Mouse (Mus musculus) right cerebral cortex, postnatal 36 days (tissue): ENCODE results near the gene Dnaic1.
A peak's percentile ranks its signal among the peaks of the same experiment; 100 is the strongest.

Experiments
- DNase-seq, 2 experiments: peaks; one replicate each; pipeline ENCODE4 v3.0.0; 2022; ENCODE audit warnings: low spot score in 2 of 2, mixed read lengths in 1 of 2

Gene Dnaic1

GRCm38 (mm10) chr4:41569411-41569885, at the start of gene Dnaic1, which contains the start of gene Fam219a:
Gene Dnaic1 (plus strand): TSS chr4:41569775.
Gene Fam219a (minus strand): TSS chr4:41569538.
- peak; percentile 98 to 99 for DNase-seq

GRCm38 (mm10) chr4:41520641-41521040, 48.9 kb upstream of the Dnaic1 start:
- no peak for DNase-seq

- no peak for DNase-seq
Measured at GRCm38 (mm10) chr4:41522136-41522535, 47.4 kb upstream of the Dnaic1 start.

- DNase-seq = no peak
Measured at GRCm38 (mm10) chr4:41522788-41523187, 46.8 kb upstream of the Dnaic1 start.

- DNase-seq = no peak
Measured at GRCm38 (mm10) chr4:41523839-41524238, 45.7 kb upstream of the Dnaic1 start.

GRCm38 (mm10) chr4:41524829-41525228, 44.7 kb upstream of the Dnaic1 start:
- no peak for DNase-seq

GRCm38 (mm10) chr4:41526553-41526952, 43.0 kb upstream of the Dnaic1 start:
- no peak for DNase-seq

GRCm38 (mm10) chr4:41527076-41527475, 42.5 kb upstream of the Dnaic1 start:
- no peak for DNase-seq

- no peak for DNase-seq
Measured at GRCm38 (mm10) chr4:41527996-41528395, 41.6 kb upstream of the Dnaic1 start.

- DNase-seq = no peak
Measured at GRCm38 (mm10) chr4:41532420-41532819, 37.2 kb upstream of the Dnaic1 start.

GRCm38 (mm10) chr4:41534866-41535265, 34.7 kb upstream of the Dnaic1 start:
- DNase-seq = no peak

- no peak for DNase-seq
Measured at GRCm38 (mm10) chr4:41542136-41542535, 27.4 kb upstream of the Dnaic1 start.

GRCm38 (mm10) chr4:41545985-41546384, 23.6 kb upstream of the Dnaic1 start:
- no peak for DNase-seq

GRCm38 (mm10) chr4:41547086-41547485, 22.5 kb upstream of the Dnaic1 start:
- no peak for DNase-seq

GRCm38 (mm10) chr4:41552529-41552928, 17.0 kb upstream of the Dnaic1 start:
- DNase-seq = peak; percentile 47 to 65

GRCm38 (mm10) chr4:41553116-41553515, 16.5 kb upstream of the Dnaic1 start:
- DNase-seq = no peak

GRCm38 (mm10) chr4:41554994-41555663, 14.4 kb upstream of the Dnaic1 start:
- DNase-seq = no peak

GRCm38 (mm10) chr4:41556311-41556953, 13.1 kb upstream of the Dnaic1 start:
- no peak for DNase-seq

- no peak for DNase-seq
Measured at GRCm38 (mm10) chr4:41557092-41557491, 12.5 kb upstream of the Dnaic1 start.

GRCm38 (mm10) chr4:41563297-41563696, 6.3 kb upstream of the Dnaic1 start:
- DNase-seq = no peak

GRCm38 (mm10) chr4:41566123-41566522, 3.5 kb upstream of the Dnaic1 start:
- peak; percentile 44 to 52 for DNase-seq

GRCm38 (mm10) chr4:41568239-41568638, 1.3 kb upstream of the Dnaic1 start:
- DNase-seq = peak; percentile 53 to 63
